Mouse (Mus musculus) hindbrain, embryonic 13.5 days (tissue): ENCODE measurements around the gene Setdb1. TPM values are rescaled to one million over a fixed set of nuclear protein-coding genes. Genes with fewer than 3 reads are reported as not detected.

Experiments used
- ATAC-seq: fragments of 200-750 bp; cut with Nextera tagmentation; 2 replicates; pipeline ENCODE4 v1.8.0; 2017; ENCODE audit warnings: moderate TSS enrichment; ENCODE audit not compliant: low FRiP score
- H3K27ac ChIP-seq: fragments of 300-500 bp; sonication (generic); 2 replicates; pipeline ENCODE4 v1.5.1; 2015; ENCODE audit warnings: inconsistent platforms, mild to moderate bottlenecking, moderate library complexity
- H3K27me3 ChIP-seq: fragments of 300-500 bp; sonication (generic); 2 replicates; pipeline ENCODE4 v1.6.1; 2015; ENCODE audit warnings: mild to moderate bottlenecking, inconsistent platforms
- H3K36me3 ChIP-seq: fragments of 300-500 bp; sonication (generic); 2 replicates; pipeline ENCODE4 v1.6.1; 2015; ENCODE audit warnings: mild to moderate bottlenecking, inconsistent platforms
- H3K4me1 ChIP-seq: fragments of 300-500 bp; sonication (generic); replicated peaks from 2 replicates; pipeline ENCODE4 v1.6.1; 2015; ENCODE audit warnings: inconsistent platforms
- H3K4me2 ChIP-seq: fragments of 300-500 bp; sonication (generic); 2 replicates; pipeline ENCODE4 v1.6.1; 2015; ENCODE audit warnings: inconsistent platforms, mild to moderate bottlenecking, moderate library complexity
- H3K4me3 ChIP-seq: fragments of 300-500 bp; sonication (generic); 2 replicates; pipeline ENCODE4 v1.5.1; 2015; ENCODE audit warnings: mild to moderate bottlenecking, inconsistent platforms
- H3K9ac ChIP-seq: fragments of 300-500 bp; sonication (generic); 2 replicates; pipeline ENCODE4 v1.6.1; 2015; ENCODE audit warnings: mild to moderate bottlenecking, inconsistent platforms
- H3K9me3 ChIP-seq: fragments of 300-500 bp; sonication (generic); 2 replicates; pipeline ENCODE4 v1.6.1; 2016; ENCODE audit warnings: inconsistent platforms
- WGBS: fragments of 180-500 bp; shearing (Covaris S2); methylation state at CpG from one replicate; pipeline ENCODE4 v1.1.7; 2015; 5-methylcytosine and 5-hydroxymethylcytosine counted together
- polyA plus RNA-seq: library from polyadenylated mRNA; unstranded; fragments of >200 nt; fragmentation: Nextera tagmentation; extraction: Ambion mirVana; gene quantifications from 2 replicates; pipeline ENCODE4 v1.2.1, GENCODE M21; 2015

Setdb1 gene
- polyA plus RNA-seq, 1 experiment from 2014 or later, result 45.6 TPM

GRCm38 (mm10) chr3:95285390-95285789 lies 71.6 kb downstream of the Setdb1 start:
- Histone ChIP-seq H3K27ac (no peak overlapping the region), H3K9me3 (no peaks in the 10 kb centered on the region), H3K4me3 (no peak overlapping the region), H3K27me3 (no peaks in the 10 kb centered on the region), H3K4me1 (peaks cover 33% of the 10 kb centered on the region), H3K9ac (0 out of 2 replicates have a peak overlapping the region, but pooled peaks have one; percentile 13), H3K36me3 (peaks cover 27% of the 10 kb centered on the region), H3K4me2 (no peak overlapping the region)
- 96% methylated on average over 5 of the region's 5 CpGs for WGBS
- no peak for ATAC-seq

GRCm38 (mm10) chr3:95284501-95285281 lies 72.3 kb downstream of the Setdb1 start:
- Histone ChIP-seq H3K9ac (peak overlapping the region; percentile 89; the same call in 1 of the 2 replicates), H3K9me3 (no peaks in the 10 kb centered on the region), H3K27ac (no peak overlapping the region), H3K27me3 (no peaks in the 10 kb centered on the region), H3K4me2 (peak overlapping the region; percentile 85), H3K36me3 (peaks cover 20% of the 10 kb centered on the region), H3K4me3 (peak overlapping the region; percentile 73), H3K4me1 (peaks cover 37% of the 10 kb centered on the region)
- WGBS, result 91% methylated on average over 12 of the region's 12 CpGs
- no peak for ATAC-seq

GRCm38 (mm10) chr3:95284062-95284461 lies 72.9 kb downstream of the Setdb1 start:
- Histone ChIP-seq H3K27ac (peak overlapping the region; percentile 95), H3K9me3 (no peaks in the 10 kb centered on the region), H3K9ac (peak overlapping the region; percentile 89), H3K4me3 (peak overlapping the region; percentile 73), H3K27me3 (no peaks in the 10 kb centered on the region), H3K36me3 (peaks cover 15% of the 10 kb centered on the region), H3K4me2 (peak overlapping the region; percentile 85), H3K4me1 (peaks cover 39% of the 10 kb centered on the region)
- WGBS, result 20% methylated on average over 1 of the region's 1 CpGs
- no peak for ATAC-seq

GRCm38 (mm10) chr3:95283589-95283941 lies 73.4 kb downstream of the Setdb1 start:
- ATAC-seq, result no peak
- H3K4me1 ChIP-seq, result peaks cover 39% of the 10 kb centered on the region
- no peaks in the 10 kb centered on the region for H3K9me3 ChIP-seq
- H3K4me3 ChIP-seq, result peak overlapping the region; percentile 73
- H3K9ac ChIP-seq, result peak overlapping the region; percentile 89
- H3K27ac ChIP-seq, result peak overlapping the region; percentile 95
- no peaks in the 10 kb centered on the region for H3K27me3 ChIP-seq
- peaks cover 12% of the 10 kb centered on the region for H3K36me3 ChIP-seq
- 3% methylated on average over 7 of the region's 7 CpGs for WGBS
- H3K4me2 ChIP-seq, result peak overlapping the region; percentile 85

GRCm38 (mm10) chr3:95282865-95283588 lies 74.0 kb downstream of the Setdb1 start:
- peak; percentile 65 for ATAC-seq
- under 1% methylated on average over 51 of the region's 51 CpGs for WGBS

GRCm38 (mm10) chr3:95282381-95282864 lies 74.6 kb downstream of the Setdb1 start:
- Histone ChIP-seq H3K36me3 (peaks cover 7% of the 10 kb centered on the region), H3K4me3 (peak overlapping the region; percentile 73), H3K9me3 (no peaks in the 10 kb centered on the region), H3K4me2 (peak overlapping the region; percentile 85), H3K27me3 (no peaks in the 10 kb centered on the region), H3K27ac (peak overlapping the region; percentile 95), H3K4me1 (peaks cover 39% of the 10 kb centered on the region), H3K9ac (peak overlapping the region; percentile 89)
- WGBS, result under 1% methylated on average over 11 of the region's 11 CpGs
- ATAC-seq, result 0 out of 2 replicates have a peak, but pooled peaks have one; percentile 4

More at GRCm38 (mm10) chr3:95282865-95283588, 74.0 kb downstream of the Setdb1 start:
- Histone ChIP-seq H3K4me3 (peak overlapping the region; percentile 73), H3K9me3 (no peaks in the 10 kb centered on the region), H3K9ac (peak overlapping the region; percentile 89), H3K4me1 (peaks cover 39% of the 10 kb centered on the region), H3K36me3 (peaks cover 10% of the 10 kb centered on the region), H3K27ac (peak overlapping the region; percentile 95), H3K27me3 (no peaks in the 10 kb centered on the region), H3K4me2 (peak overlapping the region; percentile 85)

GRCm38 (mm10) chr3:95281216-95282126 lies 75.5 kb downstream of the Setdb1 start, which contains the start of the genes Mindy1 and Prune1:
Mindy1 (plus strand) TSS chr3:95281345.
Prune1 (minus strand) TSS chr3:95282076.
- Histone ChIP-seq H3K4me2 (peak within 1 kb of the TSS; percentile 85), H3K9me3 (no peaks in the 10 kb centered on the region), H3K36me3 (peaks cover 7% of the 10 kb centered on the region; the same call in 1 of the 2 replicates), H3K27ac (peak within 1 kb of the TSS; percentile 95), H3K9ac (peak within 1 kb of the TSS; percentile 89), H3K4me1 (peaks cover 39% of the 10 kb centered on the region), H3K4me3 (peak within 1 kb of the TSS; percentile 73), H3K27me3 (no peaks in the 10 kb centered on the region)
- peak; percentile 93 for ATAC-seq
- under 1% methylated on average over 53 of the region's 53 CpGs for WGBS

- peak overlapping the region; percentile 73 for H3K4me3 ChIP-seq
- peak overlapping the region; percentile 89 for H3K9ac ChIP-seq
- H3K4me1 ChIP-seq, result peaks cover 36% of the 10 kb centered on the region
- no peaks in the 10 kb centered on the region for H3K9me3 ChIP-seq
- ATAC-seq, result no peak
- H3K27me3 ChIP-seq, result no peaks in the 10 kb centered on the region
- peaks cover 7% of the 10 kb centered on the region; the same call in 1 of the 2 replicates for H3K36me3 ChIP-seq
- 22% methylated on average over 8 of the region's 8 CpGs for WGBS
- H3K27ac ChIP-seq, result peak overlapping the region; percentile 95
- H3K4me2 ChIP-seq, result peak overlapping the region; percentile 85
Measured at GRCm38 (mm10) chr3:95280747-95281146, 76.3 kb downstream of the Setdb1 start.

GRCm38 (mm10) chr3:95277149-95277551 lies 79.9 kb downstream of the Setdb1 start:
- no peak for ATAC-seq
- 84% methylated on average over 1 of the region's 1 CpGs for WGBS
- H3K4me2 ChIP-seq, result no peak overlapping the region
- peaks cover 7% of the 10 kb centered on the region; the same call in 1 of the 2 replicates for H3K36me3 ChIP-seq
- H3K27ac ChIP-seq, result no peak overlapping the region
- H3K4me3 ChIP-seq, result no peak overlapping the region
- no peaks in the 10 kb centered on the region for H3K27me3 ChIP-seq
- peaks cover 13% of the 10 kb centered on the region for H3K4me1 ChIP-seq
- no peak overlapping the region for H3K9ac ChIP-seq
- H3K9me3 ChIP-seq, result no peaks in the 10 kb centered on the region

- H3K4me2 ChIP-seq, result no peak overlapping the region
- peaks cover 7% of the 10 kb centered on the region; the same call in 1 of the 2 replicates for H3K36me3 ChIP-seq
- ATAC-seq, result no peak
- WGBS, result 74% methylated on average over 5 of the region's 5 CpGs
- no peaks in the 10 kb centered on the region for H3K9me3 ChIP-seq
- peaks cover 13% of the 10 kb centered on the region for H3K4me1 ChIP-seq
- no peak overlapping the region for H3K9ac ChIP-seq
- no peak overlapping the region for H3K27ac ChIP-seq
- H3K4me3 ChIP-seq, result no peak overlapping the region
- H3K27me3 ChIP-seq, result no peaks in the 10 kb centered on the region
Measured at GRCm38 (mm10) chr3:95276428-95276934, 80.5 kb downstream of the Setdb1 start.

GRCm38 (mm10) chr3:95275161-95275560 lies 81.8 kb downstream of the Setdb1 start:
- H3K27ac ChIP-seq, result no peak overlapping the region
- ATAC-seq, result no peak
- H3K4me1 ChIP-seq, result 0 out of 2 replicates have a peak, but pooled peaks cover 5% of the 10 kb centered on the region
- no peak overlapping the region for H3K4me3 ChIP-seq
- H3K9ac ChIP-seq, result no peak overlapping the region
- H3K27me3 ChIP-seq, result no peaks in the 10 kb centered on the region
- H3K36me3 ChIP-seq, result peaks cover 7% of the 10 kb centered on the region; the same call in 1 of the 2 replicates
- WGBS, result 86% methylated on average over 6 of the region's 6 CpGs
- H3K4me2 ChIP-seq, result no peak overlapping the region
- H3K9me3 ChIP-seq, result no peaks in the 10 kb centered on the region
